Mouse (Mus musculus) skeletal muscle tissue, adult 2 months (tissue): ENCODE data around the gene Tspyl4.

Experiments
- DNase-seq: peaks from one replicate; pipeline ENCODE4 v3.0.0-alpha.2; 2012; ENCODE audit warnings: low read depth, low spot score

The Tspyl4 gene

GRCm38 (mm10) chr10:34320809-34321208 is 23.6 kb downstream of the Tspyl4 start:
- no peak for DNase-seq

- no peak for DNase-seq
Measured at GRCm38 (mm10) chr10:34326701-34327100, 29.5 kb downstream of the Tspyl4 start.

- DNase-seq = no peak
Measured at GRCm38 (mm10) chr10:34327144-34327543, 29.9 kb downstream of the Tspyl4 start.

GRCm38 (mm10) chr10:34328310-34328709 is 31.1 kb downstream of the Tspyl4 start:
- DNase-seq = no peak

- DNase-seq = no peak
Measured at GRCm38 (mm10) chr10:34341014-34341413, 43.8 kb downstream of the Tspyl4 start.

- no peak for DNase-seq
Measured at GRCm38 (mm10) chr10:34341886-34342285, 44.6 kb downstream of the Tspyl4 start.
